Mouse (Mus musculus): ENCODE data around the gene Armcx5.
"Not testable (repeated sequence)": the region's sequence is repeated elsewhere in the genome, so short reads cannot be mapped to it uniquely, and the experiment has no call there.

Gene Armcx5

DNA sequence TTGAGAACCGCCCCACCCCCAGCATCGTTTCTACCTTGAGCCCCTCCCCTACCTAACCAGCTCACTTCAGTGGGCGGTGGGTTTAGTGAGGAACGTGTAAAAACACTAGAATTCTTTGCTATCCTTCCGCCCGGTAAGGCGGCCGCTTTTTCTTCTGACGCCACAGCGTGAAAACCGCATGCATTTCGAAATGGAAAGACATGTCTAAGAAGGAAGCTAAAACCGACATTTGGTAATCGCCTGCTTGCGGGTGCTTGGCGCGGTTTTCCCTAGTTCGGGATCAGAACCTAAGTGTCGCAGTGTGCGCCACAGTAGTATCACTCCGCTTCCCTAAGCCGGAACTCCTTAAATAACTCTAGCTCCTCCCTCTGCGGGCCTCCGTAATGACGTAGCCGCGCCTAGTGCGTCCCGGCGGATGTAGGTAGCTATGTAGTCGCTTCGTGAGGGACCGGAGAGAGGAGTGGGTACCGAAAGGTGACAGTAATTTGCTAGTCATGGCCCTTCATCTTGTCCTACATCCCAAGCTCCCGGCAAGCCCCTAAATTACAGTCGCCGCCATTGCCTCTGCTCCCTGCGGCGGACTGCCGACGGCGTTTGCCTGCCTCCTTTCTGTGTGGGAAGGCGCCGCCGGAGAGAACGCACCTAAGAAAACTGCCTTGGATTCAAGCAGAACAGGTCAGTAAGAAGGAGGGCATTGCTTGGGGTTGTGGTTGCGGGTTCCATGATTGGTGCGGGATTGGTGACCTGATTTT, at the start of gene Armcx5, which contains the start of gene Gprasp1:
TSS of gene Armcx5 (plus strand) at position 430 of the 752 bp plus-strand sequence.
TSS of gene Gprasp1 (plus strand) at position 430 of the 752 bp plus-strand sequence.
- DNase-seq (ENCODE audit: extremely low spot score): peak; percentile 82

DNA sequence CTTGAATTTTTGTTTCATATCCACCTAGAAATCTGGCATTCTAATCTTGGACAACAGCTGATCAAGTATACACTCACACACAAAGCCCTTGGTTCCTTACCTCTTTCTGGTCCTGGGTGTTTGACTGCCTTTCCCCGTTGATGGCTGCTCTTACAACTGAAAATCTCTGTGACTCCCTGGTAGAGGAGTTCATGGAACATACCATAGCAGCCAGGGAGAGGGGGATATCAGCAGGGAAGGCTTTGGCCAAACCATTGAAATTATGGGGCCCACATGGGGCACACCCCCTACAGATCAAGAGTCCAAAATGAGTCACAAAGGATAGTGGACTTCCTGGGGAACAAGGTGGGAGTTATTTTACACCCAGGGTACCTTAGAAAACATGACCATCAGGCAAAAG, 48.9 kb upstream of the Armcx5 start, which contains the start of gene Tcp11x2:
TSS of gene Tcp11x2 (minus strand) at position 158 of the 400 bp plus-strand sequence.
- no peak for DNase-seq (ENCODE audit: extremely low spot score)

DNA sequence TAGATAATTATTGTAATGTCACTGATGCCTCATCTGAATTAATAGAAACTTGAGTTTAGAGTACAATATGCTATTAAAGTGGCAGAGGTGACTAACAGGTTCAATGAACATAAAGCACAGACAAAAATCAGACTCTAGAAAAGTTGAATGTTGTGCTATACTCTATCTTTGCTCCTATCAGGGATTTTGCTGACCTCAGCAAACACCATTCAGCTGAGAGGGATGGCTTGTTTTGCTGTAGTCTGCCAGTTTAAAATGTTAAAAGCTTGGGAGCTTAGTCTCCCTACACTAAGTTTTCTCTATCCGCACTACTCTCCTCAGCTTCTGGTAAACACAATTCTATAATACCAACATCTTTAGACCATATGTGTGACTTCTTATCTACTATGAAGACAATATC, 39.4 kb upstream of the Armcx5 start:
- DNase-seq (ENCODE audit: extremely low spot score): no peak

DNA sequence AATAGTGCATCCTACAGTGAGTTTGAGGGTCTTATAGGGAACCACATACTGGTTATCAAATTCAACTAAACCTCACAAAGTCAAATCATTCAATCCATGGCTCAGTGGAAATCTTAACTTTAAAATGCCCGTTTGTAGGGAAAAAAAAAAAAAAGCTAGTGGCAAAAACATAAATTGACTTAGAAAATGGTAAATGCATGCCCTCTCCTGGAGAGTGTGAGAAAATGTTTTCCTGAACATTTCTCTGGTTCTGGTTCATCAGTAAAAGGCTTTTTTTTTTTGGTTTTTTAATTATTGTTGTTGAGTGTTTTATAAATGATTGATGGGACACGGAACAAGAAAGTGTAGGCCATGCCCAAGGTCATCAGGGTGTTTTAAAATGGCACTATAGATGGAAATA, 38.2 kb upstream of the Armcx5 start:
- DNase-seq (ENCODE audit: extremely low spot score): no peak

DNA sequence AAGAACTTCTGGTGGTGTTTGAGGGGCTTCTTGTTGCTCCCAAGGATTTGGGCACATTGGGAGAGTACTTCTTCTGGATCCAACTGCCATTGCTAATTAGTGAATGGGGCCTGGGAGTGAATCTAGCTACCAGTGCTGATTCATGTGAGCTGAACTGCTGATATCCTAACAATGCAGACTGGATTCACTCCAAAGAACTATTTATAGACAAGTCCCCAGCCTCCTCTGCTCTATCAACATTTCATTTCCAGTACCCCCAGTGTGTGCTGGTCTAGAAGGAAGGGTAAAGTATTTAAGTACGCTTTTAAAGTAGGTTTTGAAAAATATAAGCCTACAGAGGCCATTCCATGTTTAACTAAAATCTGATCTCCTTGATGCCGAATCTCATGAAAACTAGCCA, 29.7 kb upstream of the Armcx5 start:
- no peak for DNase-seq (ENCODE audit: extremely low spot score)

DNA sequence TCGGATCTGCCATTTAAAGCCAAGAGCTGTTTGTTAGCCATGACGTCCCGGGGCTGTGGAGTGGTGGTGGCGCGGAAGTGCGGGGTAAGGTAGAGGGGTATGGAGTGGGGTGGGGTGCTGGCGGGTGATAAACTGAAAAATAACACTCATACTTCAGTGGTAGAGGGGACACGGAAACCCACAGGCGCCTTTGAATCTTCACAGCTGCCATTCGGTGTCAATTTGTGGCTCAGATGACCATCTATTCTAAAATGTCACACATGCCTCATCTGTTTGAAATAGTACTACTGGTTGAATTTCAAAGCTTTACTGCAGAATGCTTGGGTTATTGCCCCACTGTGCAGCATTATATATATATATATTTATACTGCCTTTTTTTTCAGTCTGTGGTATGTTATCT, 17.4 kb upstream of the Armcx5 start, which contains the start of gene Tmsb15a:
TSS of gene Tmsb15a (minus strand) at position 101 of the 400 bp plus-strand sequence.
- DNase-seq (ENCODE audit: extremely low spot score): no peak

DNA sequence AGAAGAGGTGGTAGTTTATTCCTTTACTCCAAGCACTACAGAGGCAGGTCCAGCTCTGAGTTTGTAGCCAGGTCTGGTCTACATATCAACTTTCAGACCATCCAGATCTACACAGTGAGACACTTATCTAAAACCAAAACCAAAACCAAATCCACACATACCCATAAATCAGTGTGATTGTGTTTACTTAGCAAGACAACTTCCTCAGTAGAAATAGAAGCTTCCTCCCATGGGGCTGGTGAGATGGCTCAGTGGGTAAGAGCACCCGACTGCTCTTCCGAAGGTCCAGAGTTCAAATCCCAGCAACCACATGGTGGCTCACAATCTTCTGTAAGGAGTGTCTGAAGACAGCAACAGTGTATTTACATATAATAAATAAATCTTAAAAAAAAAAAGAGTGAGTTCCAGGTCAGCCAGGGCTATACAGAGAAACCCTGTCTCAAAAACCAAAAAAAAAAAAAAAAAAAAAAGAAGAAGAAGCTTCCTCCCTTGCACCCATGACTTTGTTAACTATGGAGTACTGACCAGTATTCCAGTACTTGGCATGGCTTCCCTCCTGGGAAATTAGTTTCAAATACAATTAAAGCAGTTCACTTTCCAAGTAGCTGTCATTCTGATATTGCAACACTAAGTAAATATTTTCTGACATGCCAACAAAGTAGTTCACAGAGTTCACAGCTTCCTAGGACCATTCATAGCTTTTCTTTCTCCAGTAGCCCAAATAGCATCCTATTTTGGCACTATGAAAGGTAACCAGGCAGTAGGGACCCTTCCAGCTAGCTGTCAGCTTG, 3.6 kb upstream of the Armcx5 start:
- no peak for DNase-seq (ENCODE audit: extremely low spot score)

DNA sequence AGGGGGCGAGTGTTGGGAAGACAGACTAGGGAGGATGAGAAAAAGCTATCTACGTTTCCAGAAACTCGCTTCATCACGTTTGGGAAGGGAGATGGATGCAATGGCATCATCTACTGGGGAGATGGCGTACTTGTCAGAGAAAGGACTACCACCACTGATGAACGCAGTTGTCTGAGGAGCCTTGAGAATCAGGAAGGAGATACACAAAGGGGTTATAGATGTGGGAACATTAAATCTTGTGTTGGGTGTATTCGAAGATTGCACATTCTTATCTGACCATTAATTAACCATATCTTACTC, 473 bp downstream of the Armcx5 start:
- no peak for DNase-seq (ENCODE audit: extremely low spot score)

DNA sequence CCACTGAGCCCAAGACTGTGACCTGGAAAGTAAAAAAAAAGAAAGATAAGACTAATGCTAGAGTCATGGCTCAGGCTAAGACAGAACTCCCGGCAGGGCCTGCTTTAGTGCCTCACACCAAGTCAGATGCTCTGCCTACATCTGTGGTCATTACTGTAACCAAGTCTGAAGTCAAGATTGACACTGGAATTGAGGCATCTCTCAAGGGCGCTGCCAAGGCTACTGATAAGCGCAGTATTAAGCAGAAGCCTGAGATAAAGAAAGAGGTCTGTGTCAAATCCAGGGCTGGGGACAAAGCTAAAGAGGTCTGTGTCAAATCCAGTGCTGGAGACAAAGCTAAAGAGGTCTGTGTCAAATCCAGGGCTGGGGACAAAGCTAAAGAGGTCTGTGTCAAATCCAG, 2.8 kb downstream of the Armcx5 start:
- DNase-seq (ENCODE audit: extremely low spot score): not testable (repeated sequence)

DNA sequence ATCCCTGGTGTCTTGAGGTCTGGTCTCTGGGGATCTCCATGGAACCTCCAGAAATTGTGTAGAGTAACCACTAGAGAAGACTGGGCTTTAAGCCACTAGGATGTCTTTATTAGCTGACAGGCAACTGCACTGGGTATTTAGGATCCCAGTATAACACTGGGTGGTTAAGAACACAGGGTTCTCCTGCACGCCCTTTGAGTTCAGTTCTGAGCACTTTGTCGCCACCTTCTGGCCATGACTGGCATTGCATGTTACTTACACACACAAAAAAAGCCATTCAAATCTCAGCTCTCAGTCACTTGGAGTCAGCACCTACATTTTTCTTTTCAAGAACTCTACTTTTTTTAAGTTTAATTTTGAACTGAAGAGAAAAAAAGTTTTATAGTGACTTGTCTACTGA, 10.3 kb downstream of the Armcx5 start:
- peak; percentile 54 for DNase-seq (ENCODE audit: extremely low spot score)

DNA sequence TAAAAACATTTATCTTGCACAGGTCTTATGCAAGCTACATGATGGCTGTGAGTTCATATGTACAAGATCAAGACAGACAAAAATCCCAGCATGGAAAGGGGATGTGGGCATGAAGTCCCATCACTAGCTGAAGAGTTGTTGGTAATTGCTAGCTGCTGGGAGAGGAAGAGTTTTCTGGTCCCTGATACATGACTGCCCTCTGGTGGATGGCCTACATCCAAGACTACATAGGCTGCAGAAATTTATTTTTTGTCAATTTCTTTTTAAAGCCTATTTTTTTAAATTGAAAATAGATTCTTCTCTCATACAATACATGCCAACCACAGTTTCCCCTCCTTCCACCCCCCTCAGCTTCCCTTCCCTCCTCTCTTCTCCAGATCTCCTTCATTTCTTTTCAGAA, 19.2 kb downstream of the Armcx5 start:
- DNase-seq (ENCODE audit: extremely low spot score): peak; percentile 2

DNA sequence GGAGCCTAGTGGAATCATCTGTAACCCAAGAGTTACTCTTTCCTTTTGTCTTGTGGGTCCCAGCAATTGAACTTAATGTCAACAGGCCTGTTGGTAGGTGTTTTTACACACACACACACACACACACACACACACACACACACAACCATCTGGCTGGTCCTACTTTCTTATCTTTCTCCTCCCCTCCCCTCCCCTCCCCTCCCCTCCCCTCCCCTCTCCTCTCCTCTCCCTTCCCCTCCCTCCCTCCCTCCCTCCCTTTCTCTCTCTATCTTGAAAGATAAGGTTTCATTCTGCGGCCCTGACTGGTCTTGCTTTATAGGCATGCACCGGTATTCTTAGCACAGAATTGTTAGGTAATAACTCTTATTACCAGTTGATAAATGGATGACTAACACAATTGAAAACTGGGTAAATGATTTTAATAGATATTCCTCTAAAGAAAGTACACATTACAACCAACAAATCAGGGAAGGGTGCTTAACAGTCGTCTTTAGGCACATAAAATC, 25.6 kb downstream of the Armcx5 start:
- DNase-seq (ENCODE audit: extremely low spot score): no peak

DNA sequence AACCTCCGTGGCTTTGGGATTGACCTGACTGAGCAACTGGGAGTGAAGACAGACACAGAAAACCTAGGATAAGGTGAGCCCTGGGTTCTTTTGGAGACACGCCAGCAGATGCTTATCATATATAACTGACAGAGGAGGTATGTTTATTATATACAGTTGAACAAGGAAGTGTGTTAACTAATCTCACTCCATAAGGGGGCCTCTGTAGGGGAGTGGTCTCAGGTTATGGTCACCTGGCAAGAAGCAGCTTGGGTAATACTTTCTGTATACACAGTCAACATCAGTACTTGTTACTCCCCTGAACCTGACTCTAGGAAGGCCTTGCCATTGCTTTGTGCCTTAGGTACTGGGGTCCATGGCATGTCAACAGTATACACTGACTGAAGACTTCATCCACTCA, 26.0 kb downstream of the Armcx5 start:
- no peak for DNase-seq (ENCODE audit: extremely low spot score)

DNA sequence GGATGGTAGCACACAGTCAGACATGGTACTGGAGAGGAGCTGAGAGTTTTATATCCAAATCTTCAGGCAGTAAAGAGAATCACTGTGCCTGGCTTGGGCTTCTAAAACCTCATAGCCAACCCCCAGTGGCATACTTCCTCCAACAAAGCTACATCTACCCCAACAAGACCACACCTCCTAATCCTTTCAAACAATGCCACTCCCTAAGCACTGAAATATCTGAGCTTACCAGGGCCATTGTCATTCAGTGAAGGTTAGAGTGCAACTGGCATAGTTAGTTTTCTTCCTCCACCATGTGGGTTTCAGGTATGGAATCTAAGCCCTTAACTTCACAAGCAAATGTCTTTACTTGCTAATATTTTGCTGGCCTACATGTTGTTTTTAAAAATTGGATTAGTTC, 49.0 kb downstream of the Armcx5 start:
- DNase-seq (ENCODE audit: extremely low spot score): no peak

DNA sequence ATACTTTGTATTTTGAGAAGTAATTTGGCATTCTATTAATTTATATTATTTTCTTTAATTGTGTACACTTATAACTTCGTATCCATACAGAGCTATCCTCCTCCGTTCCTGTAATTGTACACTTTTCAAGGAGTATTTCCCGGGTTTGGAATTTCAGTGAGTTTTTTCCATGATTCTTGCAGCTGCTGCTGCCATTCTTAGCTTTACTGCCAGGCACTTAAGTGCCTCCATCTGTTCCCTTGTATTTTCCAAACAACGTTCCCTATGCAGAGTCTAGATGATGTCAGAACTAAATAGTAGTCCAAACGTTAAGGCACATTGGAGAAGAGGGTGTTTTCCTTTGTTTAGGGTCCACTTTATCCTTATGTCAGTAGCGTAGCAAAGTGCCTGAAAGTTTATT, 49.8 kb downstream of the Armcx5 start:
- DNase-seq (ENCODE audit: extremely low spot score): no peak

DNA sequence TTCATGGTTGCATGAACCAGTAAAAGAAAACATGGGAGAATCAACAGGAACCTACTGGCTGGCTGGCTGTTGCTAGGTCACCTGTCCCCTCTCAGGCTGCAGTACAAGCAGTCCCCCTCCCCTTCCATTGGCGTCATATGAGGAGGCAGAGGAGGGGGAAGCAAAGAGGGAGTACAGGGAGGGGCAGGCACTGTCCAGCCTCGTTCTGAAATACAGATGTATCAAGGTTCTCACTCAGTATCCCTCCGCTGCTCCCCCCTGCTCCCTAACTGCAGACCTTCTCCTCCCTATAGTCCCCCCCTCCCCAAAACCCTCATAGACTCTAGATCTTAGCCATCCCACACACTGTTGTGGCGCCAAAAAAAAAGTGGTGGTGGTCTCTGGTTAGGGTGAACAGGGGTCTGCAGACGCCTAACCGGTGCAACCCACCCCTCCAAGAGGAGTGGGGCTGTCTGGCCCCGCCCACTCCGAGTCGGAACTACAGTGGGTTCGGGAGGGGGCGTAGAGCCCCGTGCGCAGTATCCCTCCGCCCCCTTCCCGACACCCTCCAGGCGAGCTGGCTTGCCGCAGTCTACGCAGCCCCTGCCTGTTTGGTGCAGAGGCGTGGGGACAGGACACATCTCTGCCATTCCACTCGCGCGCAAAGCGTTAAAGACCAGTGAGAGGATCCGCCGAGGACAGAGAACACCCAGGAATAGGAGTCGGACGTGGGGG, 53.2 kb downstream of the Armcx5 start:
- peak; percentile 63 for DNase-seq (ENCODE audit: extremely low spot score)

DNA sequence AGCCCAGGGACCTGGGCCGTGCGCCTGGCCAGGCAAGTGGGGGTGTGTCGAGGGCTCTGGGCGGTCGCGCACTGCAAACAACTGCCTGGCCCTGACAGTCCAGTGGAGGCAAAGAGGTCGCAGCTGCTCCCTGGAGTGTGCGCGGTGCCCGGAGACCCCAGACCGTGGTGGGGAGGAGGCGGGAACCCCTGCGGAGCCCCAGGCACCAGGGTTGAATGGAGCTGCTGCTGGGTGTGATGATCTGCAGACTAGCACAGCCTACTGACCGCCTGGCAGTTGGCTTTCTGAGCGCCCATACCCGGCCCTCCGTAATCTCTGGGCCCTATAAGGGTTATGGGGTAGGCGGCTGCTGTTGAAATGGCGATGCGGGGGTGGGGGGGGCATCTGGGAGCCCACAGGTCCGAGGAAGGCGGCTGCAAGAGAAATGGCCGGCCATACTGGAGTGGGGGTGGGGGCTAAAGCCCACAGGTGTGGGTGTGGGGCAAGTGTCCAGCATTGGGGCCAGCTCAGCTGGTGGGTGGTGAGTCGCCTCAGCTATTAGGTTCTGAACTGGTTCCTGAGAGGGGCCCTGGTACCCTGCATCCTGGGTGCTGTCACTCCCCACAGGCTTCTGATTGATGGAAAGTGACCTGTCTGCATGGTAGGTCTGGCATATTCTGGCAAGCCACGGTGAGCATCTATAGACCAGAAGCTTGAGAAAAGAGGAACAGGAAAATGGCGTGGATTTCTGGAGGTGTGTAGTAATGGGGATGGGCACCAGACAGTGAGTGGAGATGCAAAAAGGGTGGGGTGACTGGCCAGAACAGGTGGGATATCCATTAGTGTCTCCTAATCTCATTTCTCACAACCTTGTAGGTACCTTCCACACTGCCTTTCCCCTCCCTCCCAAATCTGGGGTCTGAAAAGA, 54.0 kb downstream of the Armcx5 start:
- peak; percentile 32 for DNase-seq (ENCODE audit: extremely low spot score)

All from embryo, embryonic 9.5 days (tissue).